Mouse (Mus musculus) embryonic fibroblast, embryonic 13.5 days (primary cell): ENCODE measurements around the gene Pde4d.

Experiments used
- CTCF ChIP-seq: IDR thresholded peaks from 2 replicates; pipeline ENCODE4 v1.5.1; 2011; ENCODE audit warnings: mild to moderate bottlenecking, control low read depth, low read length, moderate library complexity, borderline replicate concordance; ENCODE audit not compliant: insufficient read depth
- POLR2A ChIP-seq: IDR thresholded peaks from 2 replicates; pipeline ENCODE4 v1.6.1; 2011; ENCODE audit warnings: low read depth, mild to moderate bottlenecking, control low read depth, low read length, moderate library complexity

DNA sequence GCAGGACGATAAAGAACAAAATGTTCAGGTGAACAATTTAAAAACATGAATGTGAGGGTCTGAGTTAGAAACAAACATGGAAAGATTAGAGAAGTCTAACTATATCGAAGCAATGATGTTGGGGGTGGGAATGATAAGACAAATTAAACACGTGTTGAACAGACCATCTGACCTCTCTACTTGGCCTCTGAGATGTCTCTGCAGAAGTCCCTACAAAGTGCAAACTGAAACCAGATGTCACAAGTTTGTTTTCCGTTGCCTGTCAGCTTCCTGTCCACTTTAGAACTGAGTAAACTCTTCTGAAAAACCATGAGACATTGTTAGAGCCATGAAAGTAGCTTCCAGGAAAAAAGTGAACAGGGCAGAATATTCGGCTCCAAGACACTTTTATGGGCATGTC, 404.3 kb downstream of the Pde4d start:
- TF ChIP-seq CTCF (no peak), POLR2A (no peak)
